Mouse (Mus musculus) forebrain, embryonic 13.5 days (tissue): ENCODE results near the gene Rhbg. TPM values are rescaled to one million over a fixed set of nuclear protein-coding genes. Genes with fewer than 3 reads are reported as not detected.

ENCODE experiments used
- microRNA-seq: library from miRNA; unstranded; fragments of <30 nt; microRNA quantifications from one replicate; pipeline ENCODE4, GENCODE M21; 2016
- polyA plus RNA-seq: library from polyadenylated mRNA; unstranded; fragments of >200 nt; fragmentation: Nextera tagmentation; extraction: Ambion mirVana; gene quantifications from 2 replicates; pipeline ENCODE4 v1.2.1, GENCODE M21; 2015

The Rhbg gene
- polyA plus RNA-seq, 1 experiment from 2014 or later = 0.26 TPM

Small RNAs within 50 kb of the gene (microRNA-seq; reads per million reads assigned to microRNA genes)
- gene Gm25641 (not detected), gene Mir3093 (48.6 reads per million, percentile 41 among the genes with 10 or more reads in this experiment), gene Mir9-1 (not detected)

Other genes with a start within 250 kb of the Rhbg start
- gene Hapln2, start 227.1 kb downstream of the Rhbg start, polyA plus RNA-seq = 0.11 and 0.36 TPM in 2 replicates
- 29.7 and 30.7 TPM in 2 replicates for gene Gpatch4, start 211.6 kb downstream of the Rhbg start, polyA plus RNA-seq
- gene Naxe, start 196.2 kb downstream of the Rhbg start, polyA plus RNA-seq = 154 and 157 TPM in 2 replicates
- gene Ttc24, start 176.4 kb downstream of the Rhbg start, polyA plus RNA-seq = not detected in 2 replicates
- 13.8 and 15.3 TPM in 2 replicates for gene Iqgap3, start 172.7 kb downstream of the Rhbg start, polyA plus RNA-seq
- gene Mef2d, start 112.3 kb downstream of the Rhbg start, polyA plus RNA-seq = 15.0 and 16.5 TPM in 2 replicates
- gene Gm38392, start 32.5 kb upstream of the Rhbg start, polyA plus RNA-seq = 0.31 TPM in 1 of 2 replicates, not detected in the other
- gene Tsacc, start 42.3 kb upstream of the Rhbg start, polyA plus RNA-seq = 11.9 and 12.3 TPM in 2 replicates
- gene Cct3, start 42.4 kb upstream of the Rhbg start, polyA plus RNA-seq = 612 and 636 TPM in 2 replicates
- 82.5 and 100 TPM in 2 replicates for gene Glmp, start 70.3 kb upstream of the Rhbg start, polyA plus RNA-seq
- gene Tmem79, start 81.4 kb upstream of the Rhbg start, polyA plus RNA-seq = 2.4 and 3.0 TPM in 2 replicates
- 62.6 and 64.0 TPM in 2 replicates for gene Smg5, start 81.6 kb upstream of the Rhbg start, polyA plus RNA-seq
- gene Paqr6, start 109.9 kb upstream of the Rhbg start, polyA plus RNA-seq = 0.81 and 1.0 TPM in 2 replicates
- gene Bglap3, start 118.0 kb upstream of the Rhbg start, polyA plus RNA-seq = not detected in 2 replicates
- gene Bglap2, start 124.0 kb upstream of the Rhbg start, polyA plus RNA-seq = not detected in 2 replicates
- gene Bglap, start 129.8 kb upstream of the Rhbg start, polyA plus RNA-seq = 0.54 TPM in 1 of 2 replicates, not detected in the other
- 107 TPM in 2 replicates for gene Pmf1, start 155.6 kb upstream of the Rhbg start, polyA plus RNA-seq
- 23.0 and 26.2 TPM in 2 replicates for gene Slc25a44, start 170.4 kb upstream of the Rhbg start, polyA plus RNA-seq
- gene Sema4a, start 206.5 kb upstream of the Rhbg start, polyA plus RNA-seq = 13.7 and 16.7 TPM in 2 replicates